Mouse (Mus musculus): ENCODE data around the gene Gipc2. TPM values are rescaled to one million over a fixed set of nuclear protein-coding genes. Genes with fewer than 3 reads are reported as not detected.

The Gipc2 gene
- total and polyA plus RNA-seq, 2 experiments from 2014 or later = 12.8 to 13.0 TPM

DNA sequence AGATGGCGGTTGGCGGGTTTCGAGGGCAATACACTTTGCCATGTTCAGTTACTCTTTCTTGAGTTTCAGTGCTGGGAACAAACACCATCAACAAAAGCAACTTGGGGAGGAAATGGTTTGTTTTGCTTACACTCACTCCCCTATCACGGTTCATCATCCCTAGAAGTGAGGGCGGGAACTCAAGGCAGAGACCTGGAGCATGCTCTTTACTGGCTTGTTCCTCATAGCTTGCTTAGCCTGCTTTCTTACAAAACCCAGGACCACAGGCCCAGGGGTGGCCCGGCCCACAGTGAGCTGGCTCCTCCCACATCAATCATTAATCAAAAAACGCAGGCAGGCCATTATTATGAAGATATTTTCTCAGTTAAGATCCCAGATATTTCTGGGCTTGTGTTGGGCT is 89.9 kb downstream of the Gipc2 start:
- ATAC-seq (ENCODE audit: low FRiP score) (no peak), DNase-seq (ENCODE audit: low spot score) (no peak)
- no peak for TF ChIP-seq CTCF (IDR thresholded peaks at IDR 0.05)
- H3K27ac ChIP-seq (ENCODE audit: low read depth, low read length) = no peak overlapping the region
- no peaks in the 10 kb centered on the region for H3K36me3 ChIP-seq (ENCODE audit: insufficient read depth, low read length)
- no peaks in the 10 kb centered on the region for H3K27me3 ChIP-seq (ENCODE audit: insufficient read depth, low read length)
- no peak overlapping the region for H3K4me2 ChIP-seq (ENCODE audit: low read depth, low read length, poor library complexity, severe bottlenecking)
- no peaks in the 10 kb centered on the region for H3K9me3 ChIP-seq (ENCODE audit: low read length)
- WGBS = 88% methylated on average over 7 of the region's 7 CpGs
- no peak overlapping the region for H3K4me3 ChIP-seq (ENCODE audit: low read depth, low read length)
- no peak overlapping the region for H3K9ac ChIP-seq (replicated peaks; ENCODE audit: low read length, poor library complexity, severe bottlenecking)
- no peaks in the 10 kb centered on the region for H3K4me1 ChIP-seq (ENCODE audit: insufficient read depth, low read length)

DNA sequence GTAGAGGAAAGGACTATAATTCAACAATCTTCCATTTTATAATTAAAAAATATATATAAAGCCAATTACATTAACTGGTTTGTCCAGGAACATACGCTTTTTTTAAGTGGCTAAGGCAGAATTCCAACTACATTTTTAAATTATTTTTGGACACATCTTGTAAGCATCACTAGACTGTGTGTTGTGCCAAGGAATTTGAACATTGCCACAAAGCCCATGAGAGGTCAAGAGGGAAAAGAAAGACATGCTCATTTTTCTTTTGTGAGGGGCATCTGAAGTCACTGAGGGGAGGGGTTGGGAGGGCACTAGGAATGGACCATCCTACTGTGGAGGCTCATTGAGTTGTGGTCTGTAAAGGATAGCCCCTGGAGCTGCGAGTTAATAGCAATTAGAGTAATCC is 97.0 kb downstream of the Gipc2 start:
- H3K9me3 ChIP-seq (ENCODE audit: low read length) = no peaks in the 10 kb centered on the region
- no peak for TF ChIP-seq CTCF (IDR thresholded peaks at IDR 0.05)
- no peak overlapping the region for H3K4me2 ChIP-seq (ENCODE audit: low read depth, low read length, poor library complexity, severe bottlenecking)
- no peak overlapping the region for H3K27ac ChIP-seq (ENCODE audit: low read depth, low read length)
- WGBS = 85% methylated on average over 2 of the region's 2 CpGs
- H3K36me3 ChIP-seq (ENCODE audit: insufficient read depth, low read length) = no peaks in the 10 kb centered on the region
- no peak overlapping the region for H3K4me3 ChIP-seq (ENCODE audit: low read depth, low read length)
- H3K9ac ChIP-seq (replicated peaks; ENCODE audit: low read length, poor library complexity, severe bottlenecking) = no peak overlapping the region
- no peaks in the 10 kb centered on the region for H3K4me1 ChIP-seq (ENCODE audit: insufficient read depth, low read length)
- no peaks in the 10 kb centered on the region for H3K27me3 ChIP-seq (ENCODE audit: insufficient read depth, low read length)
- DNase-seq (ENCODE audit: low spot score) (no peak), ATAC-seq (ENCODE audit: low FRiP score) (no peak)

- H3K4me1 ChIP-seq (ENCODE audit: insufficient read depth, low read length) = no peaks in the 10 kb centered on the region
- ATAC-seq (ENCODE audit: low FRiP score) = no peak
- no peaks in the 10 kb centered on the region for H3K9me3 ChIP-seq (ENCODE audit: low read length)
- DNase-seq (ENCODE audit: low spot score) = no peak
- WGBS = 94% methylated on average over 1 of the region's 1 CpGs
- no peak overlapping the region for H3K9ac ChIP-seq (replicated peaks; ENCODE audit: low read length, poor library complexity, severe bottlenecking)
- TF ChIP-seq CTCF (IDR thresholded peaks at IDR 0.05) = no peak
- H3K27ac ChIP-seq (ENCODE audit: low read depth, low read length) = no peak overlapping the region
- H3K4me3 ChIP-seq (ENCODE audit: low read depth, low read length) = no peak overlapping the region
- no peak overlapping the region for H3K4me2 ChIP-seq (ENCODE audit: low read depth, low read length, poor library complexity, severe bottlenecking)
- H3K36me3 ChIP-seq (ENCODE audit: insufficient read depth, low read length) = no peaks in the 10 kb centered on the region
- H3K27me3 ChIP-seq (ENCODE audit: insufficient read depth, low read length) = no peaks in the 10 kb centered on the region
Observed at GRCm38 (mm10) chr3:152068311-152068710, 97.7 kb downstream of the Gipc2 start.

GRCm38 (mm10) chr3:152066696-152067095 is 99.3 kb downstream of the Gipc2 start:
- Histone ChIP-seq H3K4me1 (ENCODE audit: insufficient read depth, low read length) (no peaks in the 10 kb centered on the region), H3K9me3 (ENCODE audit: low read length) (no peaks in the 10 kb centered on the region), H3K27me3 (ENCODE audit: insufficient read depth, low read length) (no peaks in the 10 kb centered on the region), H3K4me2 (ENCODE audit: low read depth, low read length, poor library complexity, severe bottlenecking) (peak overlapping the region; percentile 35), H3K4me3 (ENCODE audit: low read depth, low read length) (no peak overlapping the region), H3K36me3 (ENCODE audit: insufficient read depth, low read length) (no peaks in the 10 kb centered on the region), H3K9ac (replicated peaks; ENCODE audit: low read length, poor library complexity, severe bottlenecking) (no peak overlapping the region), H3K27ac (ENCODE audit: low read depth, low read length) (no peak overlapping the region)
- TF ChIP-seq CTCF (IDR thresholded peaks at IDR 0.05) = peak; percentile 70
- DNase-seq (ENCODE audit: low spot score) = peak; percentile 55
- WGBS = 28% methylated on average over 13 of the region's 13 CpGs
- ATAC-seq (ENCODE audit: low FRiP score) = no peak; the same call in 1 of the 2 replicates

- no peak for DNase-seq (ENCODE audit: low spot score)
- Histone ChIP-seq H3K4me1 (ENCODE audit: insufficient read depth, low read length) (no peaks in the 10 kb centered on the region), H3K9ac (replicated peaks; ENCODE audit: low read length, poor library complexity, severe bottlenecking) (no peak overlapping the region), H3K36me3 (ENCODE audit: insufficient read depth, low read length) (no peaks in the 10 kb centered on the region), H3K27me3 (ENCODE audit: insufficient read depth, low read length) (no peaks in the 10 kb centered on the region), H3K4me2 (ENCODE audit: low read depth, low read length, poor library complexity, severe bottlenecking) (no peak overlapping the region), H3K27ac (ENCODE audit: low read depth, low read length) (no peak overlapping the region), H3K4me3 (ENCODE audit: low read depth, low read length) (no peak overlapping the region), H3K9me3 (ENCODE audit: low read length) (no peaks in the 10 kb centered on the region)
- WGBS = 71% methylated on average over 4 of the region's 4 CpGs
- TF ChIP-seq CTCF (IDR thresholded peaks at IDR 0.05) = no peak
- no peak for ATAC-seq (ENCODE audit: low FRiP score)
Observed at GRCm38 (mm10) chr3:152065806-152066205, 100.2 kb downstream of the Gipc2 start.

DNA sequence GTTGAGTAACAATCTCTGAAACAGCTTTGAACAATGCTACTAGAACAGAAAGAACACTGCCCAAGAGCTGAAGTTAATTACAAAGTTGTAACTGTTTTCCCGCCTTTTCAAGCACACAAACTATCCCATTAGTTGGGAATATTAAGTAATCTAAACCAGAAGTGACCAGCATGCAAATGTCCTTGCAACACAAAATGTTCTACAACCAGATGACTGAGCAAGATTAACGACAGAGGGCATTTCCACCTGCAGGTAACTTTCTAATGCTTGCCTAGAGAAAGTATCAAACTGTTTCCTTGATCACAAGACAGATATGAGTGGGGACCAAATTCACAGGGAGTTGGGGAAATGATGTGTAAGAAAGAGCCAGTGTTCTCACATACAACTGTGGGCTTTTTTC is 101.9 kb downstream of the Gipc2 start:
- DNase-seq (ENCODE audit: low spot score) (no peak), ATAC-seq (ENCODE audit: low FRiP score) (no peak)
- H3K36me3 ChIP-seq (ENCODE audit: insufficient read depth, low read length) = no peaks in the 10 kb centered on the region
- H3K9ac ChIP-seq (replicated peaks; ENCODE audit: low read length, poor library complexity, severe bottlenecking) = no peak overlapping the region
- H3K4me3 ChIP-seq (ENCODE audit: low read depth, low read length) = no peak overlapping the region
- H3K27me3 ChIP-seq (ENCODE audit: insufficient read depth, low read length) = no peaks in the 10 kb centered on the region
- no peak overlapping the region for H3K27ac ChIP-seq (ENCODE audit: low read depth, low read length)
- 81% methylated on average over 2 of the region's 2 CpGs for WGBS
- H3K9me3 ChIP-seq (ENCODE audit: low read length) = no peaks in the 10 kb centered on the region
- H3K4me1 ChIP-seq (ENCODE audit: insufficient read depth, low read length) = no peaks in the 10 kb centered on the region
- no peak overlapping the region for H3K4me2 ChIP-seq (ENCODE audit: low read depth, low read length, poor library complexity, severe bottlenecking)
- no peak for TF ChIP-seq CTCF (IDR thresholded peaks at IDR 0.05)

All from midbrain, postnatal 0 days (tissue).